Mouse (Mus musculus) forebrain, embryonic 12.5 days (tissue): ENCODE data around the gene Hoxb13. TPM values are rescaled to one million over a fixed set of nuclear protein-coding genes. Genes with fewer than 3 reads are reported as not detected.

Experiments
- ATAC-seq: fragments of 200-750 bp; cut with Nextera tagmentation; 2 replicates; pipeline ENCODE4 v1.8.0; 2017; ENCODE audit warnings: moderate TSS enrichment; ENCODE audit not compliant: low FRiP score
- H3K27ac ChIP-seq: fragments of 300-500 bp; sonication (generic); 2 replicates; pipeline ENCODE4 v1.5.1; 2016; ENCODE audit warnings: mild to moderate bottlenecking
- H3K27me3 ChIP-seq: fragments of 300-500 bp; sonication (generic); 2 replicates; pipeline ENCODE4 v1.6.1; 2016; ENCODE audit warnings: mild to moderate bottlenecking
- H3K36me3 ChIP-seq: fragments of 300-500 bp; sonication (generic); replicated peaks from 2 replicates; pipeline ENCODE4 v1.6.1; 2016; ENCODE audit warnings: mild to moderate bottlenecking
- H3K4me1 ChIP-seq: fragments of 300-500 bp; sonication (generic); 2 replicates; pipeline ENCODE4 v1.6.1; 2016
- H3K4me2 ChIP-seq: fragments of 300-500 bp; sonication (generic); 2 replicates; pipeline ENCODE4 v1.6.1; 2016; ENCODE audit warnings: mild to moderate bottlenecking, moderate library complexity
- H3K4me3 ChIP-seq: fragments of 300-500 bp; sonication (generic); replicated peaks from 2 replicates; pipeline ENCODE4 v1.5.1; 2016; ENCODE audit warnings: mild to moderate bottlenecking
- H3K9ac ChIP-seq: fragments of 300-500 bp; sonication (generic); 2 replicates; pipeline ENCODE4 v1.6.1; 2016; ENCODE audit warnings: mild to moderate bottlenecking
- H3K9me3 ChIP-seq: fragments of 300-500 bp; sonication (generic); 2 replicates; pipeline ENCODE4 v1.6.1; 2016
- whole genome bisulfite sequencing: fragments of 180-500 bp; shearing (Covaris S2); methylation state at CpG from one replicate; pipeline ENCODE4 v1.1.7; 2016; 5-methylcytosine and 5-hydroxymethylcytosine counted together
- polyA plus RNA-seq: library from polyadenylated mRNA; unstranded; fragments of >200 nt; fragmentation: Nextera tagmentation; extraction: Ambion mirVana; gene quantifications from 2 replicates; pipeline ENCODE4 v1.2.1, GENCODE M21; 2016

Hoxb13 gene
- polyA plus RNA-seq, 1 experiment from 2014 or later = not detected

DNA sequence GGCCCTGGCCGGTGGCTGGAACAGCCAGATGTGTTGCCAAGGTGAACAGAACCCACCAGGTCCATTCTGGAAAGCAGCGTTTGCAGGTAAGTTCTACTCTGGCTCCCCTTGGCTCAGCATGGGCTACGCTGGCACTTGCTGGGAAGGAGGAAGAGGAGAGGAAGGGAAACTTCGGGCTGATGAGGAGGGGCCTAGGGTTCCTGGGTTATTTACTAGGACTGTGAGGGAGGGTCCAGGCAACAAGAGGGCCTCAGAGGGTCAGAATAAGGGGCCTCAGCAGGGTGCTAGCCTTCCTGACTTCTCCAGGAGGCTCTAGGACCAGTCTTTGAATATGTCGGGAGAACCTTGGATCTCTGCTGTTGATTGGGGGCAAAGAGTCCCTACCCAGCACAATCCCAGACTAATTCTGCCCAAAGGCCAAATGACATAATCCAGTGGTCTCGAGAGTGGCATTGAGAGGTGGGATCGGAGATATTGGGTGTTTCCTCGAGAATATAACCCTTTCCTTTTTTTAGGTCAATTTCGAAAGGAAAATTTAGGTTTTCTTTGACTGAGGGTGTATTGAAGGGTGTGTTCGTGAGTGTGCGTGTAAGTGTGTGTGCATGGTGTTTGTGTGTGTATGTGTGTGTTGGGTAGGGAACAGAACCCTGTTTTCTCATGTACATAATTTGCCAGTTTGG, 985 bp downstream of the Hoxb13 start:
- Histone ChIP-seq H3K4me3 (no peak overlapping the region), H3K27ac (no peak overlapping the region), H3K4me2 (no peak overlapping the region), H3K9me3 (no peaks in the 10 kb centered on the region), H3K36me3 (no peaks in the 10 kb centered on the region), H3K9ac (no peak overlapping the region), H3K4me1 (no peaks in the 10 kb centered on the region), H3K27me3 (peaks cover 100% of the 10 kb centered on the region)
- ATAC-seq = no peak
- WGBS = 6% methylated on average over 11 of the region's 11 CpGs

DNA sequence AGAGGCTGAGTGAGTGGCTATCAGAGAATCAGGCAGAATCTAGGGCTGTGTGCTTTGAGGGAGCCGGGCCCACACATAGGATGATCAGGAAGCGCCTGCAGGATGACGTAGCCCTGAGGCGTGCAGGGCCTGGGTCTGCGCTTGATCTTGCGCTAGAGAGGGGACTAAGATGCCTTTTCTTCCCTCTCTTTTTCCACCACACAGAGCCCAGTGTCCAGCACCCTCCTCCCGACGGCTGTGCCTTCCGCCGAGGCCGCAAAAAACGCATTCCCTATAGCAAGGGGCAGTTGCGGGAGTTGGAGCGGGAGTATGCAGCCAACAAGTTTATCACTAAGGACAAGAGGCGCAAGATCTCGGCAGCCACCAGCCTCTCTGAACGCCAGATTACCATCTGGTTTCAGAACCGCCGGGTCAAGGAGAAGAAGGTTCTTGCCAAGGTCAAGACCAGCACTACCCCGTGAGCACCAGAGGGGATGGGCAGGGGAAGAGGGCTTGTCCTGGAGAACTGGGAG, 1.7 kb downstream of the Hoxb13 start:
- Histone ChIP-seq H3K27ac (no peak overlapping the region), H3K9ac (no peak overlapping the region), H3K4me2 (no peak overlapping the region), H3K4me3 (no peak overlapping the region), H3K36me3 (no peaks in the 10 kb centered on the region), H3K4me1 (no peaks in the 10 kb centered on the region), H3K9me3 (no peaks in the 10 kb centered on the region), H3K27me3 (peaks cover 100% of the 10 kb centered on the region)
- no peak for ATAC-seq
- WGBS = 3% methylated on average over 19 of the region's 20 CpGs

DNA sequence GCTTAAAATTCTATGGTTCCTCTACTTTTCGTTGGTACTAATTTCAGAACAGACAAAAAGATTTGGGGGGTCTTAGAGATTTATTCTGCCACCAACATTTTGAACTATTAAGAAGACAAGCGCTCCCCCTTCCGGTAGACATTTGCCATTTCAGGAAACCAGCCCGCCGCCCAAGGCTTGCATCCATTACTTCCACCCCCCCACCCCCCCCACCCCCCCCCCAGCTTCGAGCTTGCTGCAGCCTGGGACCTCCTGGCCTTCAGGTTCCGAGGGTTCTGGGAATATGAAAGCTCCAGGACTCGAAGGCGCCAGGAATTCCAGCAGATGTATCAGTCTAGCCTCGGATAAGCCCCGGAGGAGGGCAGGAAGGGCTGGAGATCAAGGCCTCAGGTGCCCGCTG, 4.5 kb downstream of the Hoxb13 start:
- Histone ChIP-seq H3K27me3 (peaks cover 100% of the 10 kb centered on the region), H3K27ac (no peak overlapping the region), H3K9ac (no peak overlapping the region), H3K9me3 (no peaks in the 10 kb centered on the region), H3K4me3 (no peak overlapping the region), H3K4me2 (no peak overlapping the region), H3K4me1 (no peaks in the 10 kb centered on the region), H3K36me3 (no peaks in the 10 kb centered on the region)
- 1% methylated on average over 12 of the region's 12 CpGs for WGBS
- ATAC-seq = no peak

DNA sequence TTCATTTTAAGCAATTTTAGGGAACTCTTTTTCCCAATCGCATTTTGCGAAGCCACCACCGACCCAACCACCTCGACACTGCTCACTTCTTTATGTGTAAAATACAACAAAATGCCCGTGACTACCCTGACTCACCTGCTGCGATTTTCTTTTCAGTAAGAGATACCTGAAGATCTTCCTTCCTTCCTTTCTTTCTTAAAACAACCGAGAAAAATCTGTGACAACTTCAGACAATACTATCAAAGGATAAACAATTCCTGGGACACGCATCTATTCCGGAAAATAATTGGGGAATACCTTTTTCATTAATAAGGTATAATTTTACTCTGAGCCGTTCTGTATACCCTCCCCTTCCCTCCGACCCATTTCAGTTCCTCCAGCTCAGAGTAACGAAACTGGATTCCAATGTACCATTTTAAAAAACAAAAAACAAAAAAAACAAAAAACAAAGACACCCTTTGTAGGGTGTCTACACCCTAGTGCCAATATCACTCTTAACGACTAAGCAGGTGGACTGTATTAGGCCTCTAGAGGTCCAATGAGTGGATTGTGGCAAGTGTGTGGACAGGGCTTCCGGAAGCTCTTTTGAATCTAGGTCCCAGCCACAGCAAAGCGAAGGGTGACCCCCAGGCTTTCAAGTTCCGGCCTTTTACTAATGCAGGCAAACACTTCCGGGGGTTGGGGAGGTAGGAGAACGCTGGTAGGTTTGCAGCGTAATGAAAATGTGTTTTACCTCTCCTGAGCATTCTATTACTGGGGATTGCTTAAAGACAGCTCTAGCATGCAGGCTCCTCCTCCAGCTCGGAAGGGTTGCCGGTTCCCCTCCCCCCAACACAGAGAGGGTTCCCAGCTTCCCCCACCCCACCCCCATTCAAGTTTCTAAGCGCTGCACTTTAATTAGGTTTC, 5.3 kb downstream of the Hoxb13 start:
- no peak overlapping the region for H3K4me3 ChIP-seq
- H3K27me3 ChIP-seq = peaks cover 100% of the 10 kb centered on the region
- no peaks in the 10 kb centered on the region for H3K4me1 ChIP-seq
- H3K36me3 ChIP-seq = no peaks in the 10 kb centered on the region
- no peak overlapping the region for H3K27ac ChIP-seq
- WGBS = 1% methylated on average over 22 of the region's 22 CpGs
- no peaks in the 10 kb centered on the region for H3K9me3 ChIP-seq
- H3K4me2 ChIP-seq = no peak overlapping the region
- no peak for ATAC-seq
- H3K9ac ChIP-seq = no peak overlapping the region

DNA sequence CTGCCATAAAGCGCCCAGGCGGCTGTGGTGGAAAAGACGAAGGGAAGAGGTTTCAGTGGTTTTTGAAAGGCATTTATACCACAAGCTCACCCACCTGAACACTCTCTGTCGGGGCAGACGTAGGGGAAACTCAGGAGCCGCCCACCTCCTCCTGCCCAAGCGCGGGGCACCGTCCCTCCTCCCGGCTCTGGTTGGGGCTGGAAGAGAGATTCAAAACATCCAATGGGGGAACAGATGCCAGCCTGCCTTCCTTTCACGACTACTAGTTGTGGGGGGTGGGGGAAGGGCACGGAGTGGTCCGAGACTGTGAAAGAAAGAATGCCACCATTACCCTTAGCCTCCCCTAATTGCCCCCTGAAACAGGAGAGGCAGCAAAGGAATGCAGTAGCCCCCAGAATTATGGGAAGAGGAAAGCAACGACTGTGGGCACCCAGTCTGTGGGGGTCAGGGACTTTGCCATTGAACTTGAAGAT, 6.1 kb downstream of the Hoxb13 start:
- peaks cover 97% of the 10 kb centered on the region for H3K27me3 ChIP-seq
- no peak overlapping the region for H3K4me2 ChIP-seq
- H3K4me3 ChIP-seq = no peak overlapping the region
- no peaks in the 10 kb centered on the region for H3K4me1 ChIP-seq
- H3K27ac ChIP-seq = no peak overlapping the region
- no peaks in the 10 kb centered on the region for H3K9me3 ChIP-seq
- WGBS = under 1% methylated on average over 14 of the region's 14 CpGs
- no peak overlapping the region for H3K9ac ChIP-seq
- H3K36me3 ChIP-seq = no peaks in the 10 kb centered on the region
- no peak for ATAC-seq

DNA sequence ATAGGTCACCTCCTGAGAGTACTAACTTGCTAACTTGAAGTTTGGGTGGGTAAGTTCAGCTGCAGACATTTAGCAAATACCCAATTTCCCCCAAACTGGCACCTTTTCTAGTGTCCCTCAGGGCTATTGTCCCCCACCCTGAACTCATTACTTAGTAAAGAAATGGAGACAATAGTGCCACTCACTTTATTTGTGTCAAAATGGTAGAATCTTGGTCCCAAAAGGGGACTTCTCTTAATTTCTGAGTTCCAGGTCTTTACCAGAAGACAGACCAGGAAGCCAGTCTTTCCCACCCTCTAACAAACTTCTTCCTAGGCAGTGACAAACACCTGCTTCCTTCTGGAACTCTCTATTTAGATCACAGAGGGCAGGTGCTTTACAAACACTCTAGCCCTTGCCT, 7.6 kb downstream of the Hoxb13 start:
- H3K4me3 ChIP-seq = no peak overlapping the region
- no peaks in the 10 kb centered on the region for H3K9me3 ChIP-seq
- ATAC-seq = no peak
- H3K4me2 ChIP-seq = no peak overlapping the region
- H3K4me1 ChIP-seq = no peaks in the 10 kb centered on the region
- no peak overlapping the region for H3K9ac ChIP-seq
- H3K27ac ChIP-seq = no peak overlapping the region
- no peaks in the 10 kb centered on the region for H3K36me3 ChIP-seq
- peaks cover 96% of the 10 kb centered on the region for H3K27me3 ChIP-seq

DNA sequence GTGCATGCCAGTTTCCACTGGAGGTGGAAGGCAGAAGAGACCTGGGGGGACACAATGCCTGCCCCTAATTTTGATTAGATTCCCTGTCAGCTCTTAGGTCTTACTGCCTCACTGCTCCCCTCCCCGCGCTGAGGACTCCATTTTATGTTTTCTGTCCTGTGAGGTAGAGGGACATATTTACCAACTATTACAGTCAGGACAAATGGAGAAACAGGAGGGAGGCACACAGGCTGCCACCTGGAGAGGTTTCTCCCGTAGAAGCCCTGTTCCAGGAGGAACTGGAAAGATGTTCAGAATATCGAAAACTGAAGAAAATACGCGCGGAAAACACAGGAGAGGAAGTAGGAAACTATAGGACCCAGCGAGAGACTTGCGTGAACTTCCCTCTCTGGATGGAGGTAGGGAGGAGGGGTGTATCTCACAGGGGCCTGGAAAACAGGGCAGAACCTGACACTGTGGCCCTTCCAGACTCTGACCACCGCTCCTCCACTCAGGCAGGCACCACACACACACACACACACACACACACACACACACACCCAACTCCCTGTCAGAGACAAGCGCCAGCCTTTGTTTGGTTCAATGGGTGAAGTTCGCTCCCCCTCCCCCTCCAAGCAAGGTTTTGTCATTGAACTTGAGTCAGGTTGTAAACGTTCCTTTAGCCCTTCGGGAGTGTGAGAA, 8.4 kb downstream of the Hoxb13 start:
- Histone ChIP-seq H3K4me1 (no peaks in the 10 kb centered on the region), H3K9me3 (no peaks in the 10 kb centered on the region), H3K9ac (no peak overlapping the region), H3K36me3 (no peaks in the 10 kb centered on the region), H3K4me2 (no peak overlapping the region), H3K27ac (no peak overlapping the region), H3K27me3 (peaks cover 96% of the 10 kb centered on the region), H3K4me3 (no peak overlapping the region)
- no peak for ATAC-seq
- 2% methylated on average over 13 of the region's 14 CpGs for WGBS

DNA sequence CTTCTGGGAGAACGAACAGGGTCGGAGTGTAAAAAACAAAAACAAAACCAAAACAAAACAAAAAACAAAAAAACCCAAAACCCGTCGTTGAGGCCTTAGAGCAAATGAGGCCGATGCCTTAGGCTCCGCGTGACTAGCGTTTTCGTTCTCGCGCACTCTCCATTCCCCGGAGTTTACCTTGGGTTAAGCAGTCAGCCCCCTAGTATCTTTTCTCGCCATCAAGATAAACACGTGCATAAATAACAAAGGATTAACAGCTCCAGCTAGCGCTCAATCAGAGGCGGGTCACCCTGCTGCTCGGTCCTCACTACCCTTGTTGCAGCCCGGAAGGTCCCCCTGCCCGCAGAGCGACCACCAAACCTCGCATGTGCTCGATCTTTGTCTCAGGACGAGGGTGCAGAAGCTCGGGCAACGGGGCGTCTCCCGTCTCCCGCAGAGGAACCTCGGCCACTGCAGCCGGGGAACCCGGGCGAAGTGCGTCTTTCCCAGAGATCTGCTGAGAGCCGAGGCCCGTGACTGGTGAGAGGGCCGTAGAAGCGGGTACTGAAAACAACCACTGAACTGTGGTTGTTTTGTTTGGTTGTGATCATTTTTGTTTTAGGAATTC, 9.2 kb downstream of the Hoxb13 start:
- WGBS = under 1% methylated on average over 37 of the region's 37 CpGs
- Histone ChIP-seq H3K27ac (no peak overlapping the region), H3K9ac (no peak overlapping the region), H3K4me1 (no peaks in the 10 kb centered on the region), H3K36me3 (no peaks in the 10 kb centered on the region), H3K9me3 (no peaks in the 10 kb centered on the region), H3K4me3 (no peak overlapping the region), H3K4me2 (no peak overlapping the region), H3K27me3 (peaks cover 96% of the 10 kb centered on the region)
- no peak for ATAC-seq

DNA sequence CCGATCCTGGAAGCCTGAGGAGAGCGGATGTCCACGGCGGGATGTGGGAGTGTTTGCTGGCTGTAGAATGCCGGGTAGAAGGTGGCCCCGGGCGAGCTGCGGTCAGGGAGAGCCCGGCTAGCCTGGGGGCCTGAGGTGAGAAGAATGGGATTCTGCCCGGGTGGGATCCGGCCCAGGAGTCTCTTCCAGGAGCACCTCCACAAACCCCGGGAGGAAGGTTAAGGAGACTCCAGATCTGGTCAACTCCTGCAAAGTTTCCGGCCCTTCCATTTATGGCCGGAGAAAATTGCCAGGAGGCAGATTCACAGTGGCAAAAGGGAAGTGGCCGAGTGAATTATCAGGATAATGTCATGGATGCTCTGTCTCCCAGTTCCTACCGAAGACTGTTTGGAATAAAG, 9.7 kb downstream of the Hoxb13 start:
- 1% methylated on average over 16 of the region's 16 CpGs for WGBS
- no peak for ATAC-seq
- Histone ChIP-seq H3K36me3 (no peaks in the 10 kb centered on the region), H3K27ac (no peak overlapping the region), H3K9me3 (no peaks in the 10 kb centered on the region), H3K27me3 (peaks cover 96% of the 10 kb centered on the region), H3K9ac (no peak overlapping the region), H3K4me3 (no peak overlapping the region), H3K4me2 (no peak overlapping the region), H3K4me1 (no peaks in the 10 kb centered on the region)

DNA sequence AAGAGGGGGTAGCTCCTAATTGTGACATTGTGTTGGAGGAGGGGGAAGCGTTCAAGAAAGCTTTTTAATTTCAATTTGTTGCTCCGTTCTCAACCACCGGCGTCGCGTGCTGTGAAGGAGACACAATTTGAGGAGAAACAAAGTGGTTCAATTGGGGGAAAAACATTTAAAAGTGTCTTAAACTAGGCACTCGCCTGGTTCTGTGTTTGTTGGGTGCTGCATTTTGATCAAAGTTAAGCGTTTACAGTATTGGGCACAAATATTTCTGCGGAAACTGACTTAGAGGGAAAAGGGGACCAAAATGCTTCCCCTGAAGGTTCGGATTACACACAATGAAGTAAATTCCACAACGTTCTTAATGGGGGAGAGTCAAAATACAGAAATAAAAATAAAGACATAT, 10.2 kb downstream of the Hoxb13 start:
- WGBS = 2% methylated on average over 11 of the region's 11 CpGs
- no peak overlapping the region for H3K4me3 ChIP-seq
- no peaks in the 10 kb centered on the region for H3K9me3 ChIP-seq
- no peak for ATAC-seq
- no peaks in the 10 kb centered on the region for H3K36me3 ChIP-seq
- H3K4me1 ChIP-seq = no peaks in the 10 kb centered on the region
- no peak overlapping the region for H3K27ac ChIP-seq
- no peak overlapping the region for H3K4me2 ChIP-seq
- no peak overlapping the region for H3K9ac ChIP-seq
- peaks cover 96% of the 10 kb centered on the region for H3K27me3 ChIP-seq

DNA sequence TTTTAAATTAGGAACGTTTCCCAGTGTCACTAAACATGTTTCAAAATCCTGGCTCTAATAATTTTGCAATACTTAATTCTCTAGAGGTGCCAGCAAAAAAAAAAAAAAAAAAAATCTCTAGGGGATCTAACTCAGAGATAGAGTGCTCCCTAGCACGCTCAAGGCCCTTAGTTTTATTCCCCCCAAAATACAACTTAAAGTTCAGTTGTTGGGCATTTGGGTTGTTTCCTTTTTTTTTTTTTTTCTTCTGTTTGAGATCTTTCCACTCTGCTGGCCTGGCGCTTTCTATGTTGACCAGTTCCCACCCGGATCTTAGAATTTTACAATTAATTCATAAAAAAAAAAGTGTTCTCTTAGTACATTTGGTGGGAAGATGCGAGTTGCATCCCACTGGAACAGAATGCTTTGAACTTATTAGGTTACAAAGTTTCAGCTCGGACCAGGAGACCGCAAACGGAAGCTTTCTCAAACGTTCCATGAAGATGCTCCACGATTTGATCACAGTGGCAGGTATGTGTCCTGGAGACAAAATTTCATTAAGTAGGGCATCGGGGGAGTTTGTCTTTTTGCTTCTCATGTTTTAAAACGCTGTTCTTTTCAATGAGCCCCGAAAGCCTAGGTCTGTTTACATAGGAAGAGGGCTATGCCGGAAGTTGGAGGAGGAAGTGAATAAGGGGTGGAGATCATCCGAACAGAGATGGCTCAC, 11.5 kb downstream of the Hoxb13 start:
- Histone ChIP-seq H3K9me3 (no peaks in the 10 kb centered on the region), H3K27me3 (peaks cover 95% of the 10 kb centered on the region), H3K4me1 (no peaks in the 10 kb centered on the region), H3K9ac (no peak overlapping the region), H3K4me2 (no peak overlapping the region), H3K4me3 (no peak overlapping the region), H3K27ac (no peak overlapping the region), H3K36me3 (no peaks in the 10 kb centered on the region)
- ATAC-seq = no peak
- WGBS = 4% methylated on average over 15 of the region's 15 CpGs
